Mouse (Mus musculus): Measurements from ENCODE around the gene Prap1.
A peak's percentile ranks its signal among the peaks of the same experiment; 100 is the strongest.

The Prap1 gene

DNA sequence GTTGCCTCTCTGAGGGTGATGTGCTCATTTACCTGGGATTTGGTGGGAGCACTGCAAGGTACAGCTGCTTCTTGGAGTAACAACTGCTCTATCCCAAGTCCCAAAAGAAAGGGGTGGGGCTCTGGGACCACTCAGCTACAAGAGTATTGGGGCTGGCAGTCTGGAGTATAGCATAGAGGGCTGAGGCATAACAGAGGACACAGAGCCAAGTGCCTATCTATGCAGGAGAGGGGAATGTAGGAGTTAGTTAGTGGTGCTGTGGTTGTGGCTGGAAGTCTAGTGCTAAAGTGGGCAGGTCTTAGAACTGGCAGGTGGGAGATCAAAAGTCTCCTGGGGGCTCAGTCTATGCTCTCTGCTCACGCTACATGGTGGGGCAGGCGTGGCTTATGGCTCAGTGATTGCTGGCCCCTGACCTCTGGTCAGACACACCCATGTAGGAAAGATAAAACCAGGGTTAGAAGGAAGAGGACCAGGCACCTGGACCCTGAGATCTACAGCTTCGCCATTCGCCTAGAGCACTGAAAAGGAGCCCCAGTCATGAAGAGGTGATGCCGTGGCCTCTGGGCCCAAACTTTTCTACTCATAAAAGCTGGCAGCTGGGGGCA lies at the start of gene Prap1:
TSS of gene Prap1 (plus strand) at position 472 of the 605 bp plus-strand sequence.
- no peak for DNase-seq (ENCODE audit: low spot score)

DNA sequence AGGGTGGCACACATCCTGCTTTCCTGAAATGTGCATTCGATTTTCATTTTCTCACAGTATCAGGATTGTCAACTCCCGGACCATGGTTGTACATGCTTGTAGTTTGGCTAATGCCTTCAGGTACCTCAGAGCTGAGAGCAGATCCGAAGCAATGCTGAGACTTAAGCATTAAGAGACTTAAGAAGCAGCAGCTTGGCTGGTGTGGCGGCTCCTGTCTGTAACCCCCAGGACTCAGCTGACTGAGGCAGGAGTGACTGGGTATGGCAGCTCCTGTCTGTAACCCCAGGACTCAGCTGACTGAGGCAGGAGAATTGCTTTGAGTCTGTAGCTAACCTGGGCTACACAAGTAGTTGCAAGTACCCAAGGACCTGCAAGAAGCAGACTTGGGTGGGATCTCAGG lies 47.6 kb upstream of the Prap1 start:
- no peak for DNase-seq (ENCODE audit: low spot score)

DNA sequence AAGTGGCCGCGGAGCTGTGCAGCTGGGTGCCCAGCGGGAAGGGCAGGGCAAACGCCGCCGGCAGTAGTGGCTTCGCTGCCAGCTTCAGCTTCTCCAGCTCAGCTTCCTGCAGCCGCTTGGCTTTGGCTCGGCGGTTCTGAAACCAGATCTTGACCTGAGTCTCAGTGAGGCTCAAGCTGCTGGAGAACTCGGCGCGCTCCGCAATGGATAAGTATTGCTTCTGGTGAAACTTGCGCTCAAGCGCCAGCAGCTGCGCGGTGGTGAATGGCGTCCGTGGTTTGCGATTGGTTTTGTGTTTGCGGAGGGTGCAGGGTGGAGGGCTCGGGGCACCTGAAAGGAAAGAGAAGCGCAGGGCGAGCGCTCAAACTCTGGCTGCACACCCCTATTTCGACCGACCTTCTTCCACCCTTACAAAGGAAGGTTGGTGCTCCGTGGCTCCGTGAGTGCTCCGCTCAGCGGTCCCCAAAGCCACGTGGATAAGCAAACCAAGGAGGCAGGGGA lies 45.3 kb upstream of the Prap1 start:
- DNase-seq (ENCODE audit: low spot score), result no peak

DNA sequence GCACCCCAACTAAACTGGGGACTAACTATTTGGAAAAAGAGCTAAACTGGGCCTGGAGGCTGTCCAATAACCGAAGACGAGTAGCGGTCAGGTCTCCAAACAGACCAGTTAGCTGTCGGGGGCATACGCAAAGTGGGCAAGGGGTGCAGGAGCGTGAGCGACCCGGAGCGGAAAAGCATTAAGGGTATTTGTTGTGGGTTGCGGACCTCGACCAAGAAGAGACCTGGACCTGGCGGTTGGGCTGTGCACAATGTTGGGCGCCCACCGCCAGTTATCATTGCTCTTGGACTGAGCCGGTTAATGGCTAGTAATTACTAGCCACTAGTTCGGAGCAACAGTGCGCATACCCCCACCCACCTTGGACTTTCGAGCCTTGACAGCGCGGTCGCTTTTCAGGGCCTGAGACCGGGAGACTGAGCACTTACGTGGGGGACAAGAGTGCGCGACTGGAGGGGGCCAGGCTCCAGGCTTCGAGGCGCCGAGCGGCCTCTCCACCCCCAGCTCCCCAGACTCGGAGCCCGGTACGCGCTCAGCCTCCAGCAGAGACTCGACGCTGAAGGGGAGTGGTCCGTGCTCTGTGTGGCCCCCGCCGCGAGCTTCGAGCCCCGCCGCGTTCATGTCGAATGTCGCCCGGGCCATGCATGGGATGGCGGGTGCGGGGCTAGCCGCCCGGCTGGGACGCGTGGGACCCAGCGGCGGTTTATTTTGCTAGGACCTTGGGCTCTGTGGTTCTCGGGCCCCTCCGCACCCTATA lies 44.7 kb upstream of the Prap1 start, which contains the start of gene Msx3:
TSS of gene Msx3 (minus strand) at position 729 of the 754 bp plus-strand sequence.
- DNase-seq (ENCODE audit: low spot score), result no peak

DNA sequence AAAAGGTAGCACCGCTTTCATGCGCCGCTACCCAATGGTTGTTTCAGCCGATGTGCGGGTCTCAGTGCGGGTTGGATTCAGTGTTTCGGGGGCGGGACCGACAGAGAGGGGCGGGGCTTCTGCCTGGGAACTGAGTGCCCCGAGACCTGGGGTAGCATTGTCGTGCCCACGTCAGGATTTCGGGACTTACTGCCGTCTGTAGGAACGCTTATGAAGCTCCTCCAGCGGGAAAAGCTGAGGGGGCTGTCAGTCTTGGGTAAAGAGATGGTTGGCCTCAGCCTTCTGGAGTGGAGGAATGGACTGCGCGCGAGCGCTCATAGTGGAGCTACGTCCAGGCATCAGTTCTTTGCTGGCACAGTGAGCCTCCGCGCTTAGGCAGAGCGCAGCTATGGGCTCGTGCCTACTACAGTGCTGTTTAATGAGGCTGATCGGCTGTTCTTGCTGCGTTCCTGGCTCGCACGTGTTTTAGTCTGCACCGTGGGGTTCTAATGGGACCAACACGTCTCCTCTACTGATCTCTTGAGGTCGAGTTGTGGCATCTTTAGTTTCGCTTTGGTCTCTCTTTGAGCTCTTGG lies 44.0 kb upstream of the Prap1 start:
- no peak for DNase-seq (ENCODE audit: low spot score)

DNA sequence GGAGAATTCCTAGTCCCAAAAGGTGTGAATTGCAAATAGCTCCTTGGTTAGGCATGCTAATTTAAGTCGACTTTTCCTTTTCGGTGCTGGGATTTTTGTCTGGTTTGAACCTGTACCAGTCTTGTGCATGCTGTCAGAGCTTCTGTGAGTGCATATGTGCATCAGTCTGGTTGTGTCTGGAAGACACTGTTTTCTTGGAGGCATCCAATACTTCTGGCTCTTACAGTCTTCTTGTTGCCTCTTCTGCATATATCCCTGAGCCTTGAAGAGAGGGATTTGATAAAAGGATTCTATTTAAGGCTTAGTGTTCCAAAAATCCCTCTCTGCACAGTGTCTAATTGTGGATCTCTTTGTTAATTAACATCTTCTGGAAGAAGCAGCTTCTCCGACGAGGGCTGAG lies 39.1 kb upstream of the Prap1 start:
- no peak for DNase-seq (ENCODE audit: low spot score)

DNA sequence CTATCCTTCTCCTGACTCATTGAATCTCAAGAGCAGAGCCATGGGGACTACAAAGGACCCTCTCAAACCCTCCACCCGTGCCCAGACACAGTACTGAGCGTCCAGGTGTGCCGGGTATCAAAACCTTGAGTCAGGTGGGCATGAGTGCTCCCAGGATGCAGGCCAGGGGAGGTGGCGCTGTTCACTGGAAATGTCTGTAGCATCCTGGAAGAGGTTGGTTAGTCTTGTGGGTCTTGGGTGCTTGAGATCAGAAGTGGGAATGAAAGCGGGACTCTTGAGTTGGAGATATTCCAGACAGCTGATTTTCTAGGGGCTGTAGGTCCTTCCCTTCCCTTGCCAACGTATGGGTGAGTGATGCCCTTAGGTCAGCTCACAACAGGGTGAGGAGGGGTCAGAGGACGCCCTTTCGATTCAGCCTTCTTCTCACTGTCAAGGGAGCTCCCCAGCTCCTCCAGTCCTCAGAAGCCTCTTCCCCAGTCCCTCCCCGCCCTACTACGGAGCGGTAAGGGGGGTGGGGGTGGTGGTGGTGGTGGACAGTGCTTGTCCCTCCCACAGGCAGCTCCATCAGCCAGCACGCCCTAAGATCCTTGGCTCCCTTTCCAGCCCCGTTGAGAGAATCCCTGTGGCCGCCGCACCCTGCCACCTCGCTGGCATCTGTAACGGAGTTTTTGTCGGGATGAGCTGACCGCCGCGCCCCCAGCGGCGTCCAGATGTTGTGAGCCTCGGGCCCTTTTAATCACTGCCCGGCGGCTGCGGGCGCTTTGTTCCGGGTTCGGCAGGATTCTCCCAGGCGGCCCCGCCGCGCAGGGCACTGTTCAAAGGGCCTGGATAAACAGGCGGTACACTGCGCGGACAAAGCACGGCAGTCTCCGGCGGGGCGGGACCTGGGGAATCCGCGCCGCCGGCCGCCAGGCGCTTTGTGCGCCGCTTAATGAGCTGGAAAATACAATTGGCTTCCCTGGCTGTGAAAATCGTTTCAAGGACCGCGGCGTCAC lies 35.5 kb upstream of the Prap1 start:
- peak; percentile 27 for DNase-seq (ENCODE audit: low spot score)

DNA sequence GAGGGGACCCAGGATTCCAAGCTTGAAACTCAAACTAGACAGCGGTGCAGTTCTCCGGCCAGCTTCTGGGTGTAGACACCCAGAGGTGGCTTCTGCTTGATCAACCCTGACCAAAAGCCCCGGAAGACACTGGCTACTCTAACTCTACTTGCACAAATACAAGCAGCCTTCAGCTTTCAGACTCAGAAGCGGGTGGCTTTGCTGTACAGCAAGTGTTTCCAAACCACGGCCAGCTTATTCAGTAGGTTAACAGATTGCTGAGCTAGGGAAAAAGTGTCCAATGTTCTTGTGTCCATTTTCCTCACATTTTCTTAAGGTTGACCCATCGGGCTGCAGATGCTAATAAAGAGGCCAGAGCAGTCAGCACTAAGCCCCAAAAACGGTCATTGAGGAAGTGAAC lies 34.7 kb upstream of the Prap1 start:
- DNase-seq (ENCODE audit: low spot score), result no peak

DNA sequence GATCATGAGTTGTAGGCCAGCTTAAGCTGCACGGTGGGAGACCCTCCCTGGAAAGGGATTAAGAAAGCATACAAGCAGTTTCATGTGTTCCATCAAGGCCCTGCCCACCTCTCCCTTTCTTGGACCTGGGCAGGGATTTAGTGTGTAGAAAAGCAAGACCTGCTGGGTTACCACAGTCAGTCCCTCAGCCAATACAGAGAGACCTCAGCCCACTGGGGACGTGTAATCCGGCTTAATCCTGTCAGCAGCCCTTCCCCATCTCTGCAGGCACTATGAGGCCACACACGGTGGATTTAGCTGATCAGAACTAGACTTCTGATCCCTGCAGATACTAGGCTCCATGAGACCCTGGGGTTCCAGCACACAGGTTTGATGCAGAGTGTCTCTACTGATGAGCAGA lies 33.6 kb upstream of the Prap1 start:
- no peak for DNase-seq (ENCODE audit: low spot score)

DNA sequence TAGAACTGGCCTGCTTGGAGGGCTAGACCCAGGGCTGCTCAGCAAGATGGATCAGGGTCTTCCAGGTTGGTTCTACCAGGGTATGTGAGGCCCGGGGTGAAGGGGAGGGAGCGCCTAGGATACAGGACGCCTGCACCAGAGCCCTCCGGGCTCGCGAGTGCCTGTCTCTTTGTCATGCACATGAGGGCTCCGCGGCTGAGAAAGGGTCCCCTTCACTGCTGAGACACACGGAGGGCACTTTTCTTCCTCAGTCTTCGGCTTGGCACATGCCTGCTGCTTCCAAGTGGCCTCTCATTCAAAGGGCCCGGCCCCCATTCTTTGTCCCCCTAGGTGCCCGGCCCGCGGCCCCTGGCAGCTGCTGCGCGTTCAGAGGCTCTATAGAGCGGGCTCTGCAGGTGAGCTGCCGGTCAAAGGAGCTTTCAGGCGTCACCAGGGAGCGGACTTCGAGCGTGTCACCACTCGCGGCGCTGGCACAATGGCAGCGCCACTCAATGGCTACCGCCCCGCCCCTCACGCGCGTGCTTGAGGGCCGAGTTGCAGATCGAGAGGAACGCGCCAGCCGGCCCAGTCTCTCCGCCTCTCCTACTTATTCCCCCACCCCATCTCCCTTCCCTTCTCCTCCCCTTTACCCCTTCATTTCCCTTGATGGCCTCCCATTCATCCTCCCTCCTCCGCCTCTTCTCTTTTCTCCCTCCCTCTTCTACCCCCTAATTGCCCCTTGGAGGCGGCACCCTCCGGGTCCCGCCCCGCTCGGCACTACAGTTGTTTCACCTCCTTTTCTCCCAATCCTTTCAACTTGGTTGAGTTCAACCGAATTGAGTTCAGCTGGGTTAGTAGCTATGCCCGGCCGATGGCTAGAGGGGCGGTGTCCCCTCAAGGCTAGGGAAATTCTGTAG lies 32.0 kb upstream of the Prap1 start:
- peak; percentile 70 for DNase-seq (ENCODE audit: low spot score)

DNA sequence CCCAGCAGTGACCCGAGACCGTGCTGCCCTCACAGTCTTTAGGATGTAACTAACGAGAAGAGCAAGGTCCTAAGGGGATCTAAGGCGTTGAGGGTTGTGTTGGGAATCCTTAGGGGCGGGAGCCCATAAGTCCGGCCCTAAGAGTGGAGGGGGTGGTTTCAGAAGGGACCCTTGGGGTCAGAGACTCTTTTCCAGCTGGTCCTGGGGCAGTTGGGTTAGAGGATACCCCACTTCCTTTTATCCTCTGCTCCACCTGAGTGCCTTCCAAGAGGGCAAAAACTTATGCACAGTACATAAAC lies 31.4 kb upstream of the Prap1 start:
- DNase-seq (ENCODE audit: low spot score), result no peak

DNA sequence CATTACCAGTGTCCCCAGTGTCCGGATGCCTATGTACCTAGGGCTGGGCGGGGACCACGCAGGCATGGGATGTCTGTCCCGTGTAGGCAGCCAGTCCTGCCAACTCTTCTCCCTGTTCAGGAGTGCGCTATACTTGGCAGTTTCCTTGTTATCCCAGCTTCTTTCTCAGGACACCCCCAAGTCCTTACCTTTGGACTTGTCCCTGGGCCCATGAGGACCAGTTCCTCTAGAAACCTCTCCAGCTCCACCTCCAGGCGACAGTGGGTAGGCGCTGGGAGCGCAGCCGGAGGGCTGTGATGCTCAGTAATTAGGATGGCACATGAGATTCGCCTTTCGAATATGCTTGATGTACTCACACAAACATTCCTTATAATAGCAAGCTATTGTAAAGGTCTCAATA lies 30.9 kb upstream of the Prap1 start:
- DNase-seq (ENCODE audit: low spot score), result peak; percentile 37

DNA sequence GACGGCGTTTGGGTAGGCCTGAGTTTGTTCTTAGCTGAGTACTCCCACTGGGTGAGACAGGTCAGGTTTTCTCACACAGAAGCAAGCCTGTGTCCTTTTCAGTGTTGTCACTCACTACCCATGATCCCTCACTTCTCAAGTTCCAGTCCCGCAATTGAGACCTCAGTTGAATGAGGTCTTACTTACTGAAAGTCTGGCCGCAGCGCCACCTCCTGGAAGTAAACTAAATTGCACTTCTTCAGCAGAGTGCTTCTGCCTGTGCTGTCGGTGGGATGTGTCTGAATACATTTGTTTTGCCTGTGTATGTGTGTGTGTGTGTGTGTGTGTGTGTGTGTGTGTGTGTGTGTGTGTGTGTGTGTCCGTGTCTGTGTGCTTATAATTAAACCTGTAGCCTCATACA lies 30.1 kb upstream of the Prap1 start:
- DNase-seq (ENCODE audit: low spot score), result peak; percentile 75

DNA sequence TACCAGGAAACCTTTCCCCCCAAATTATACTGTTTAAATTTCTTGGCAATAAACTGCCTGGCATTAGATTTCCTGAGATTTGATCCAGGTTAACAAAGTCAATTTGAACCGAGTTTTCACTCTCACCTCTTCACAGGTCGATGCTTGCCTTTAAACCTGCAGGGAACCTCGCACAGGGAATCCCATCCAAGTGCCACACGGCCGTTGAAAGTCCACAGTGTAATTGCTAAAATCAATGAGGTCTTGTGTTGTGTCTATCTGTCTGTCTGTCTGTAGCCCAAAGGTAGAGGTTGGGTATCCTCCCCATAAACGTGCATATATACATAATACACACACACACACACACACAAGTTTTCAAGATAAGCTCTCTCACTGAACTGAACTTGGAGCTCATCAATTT lies 25.8 kb upstream of the Prap1 start:
- DNase-seq (ENCODE audit: low spot score), result no peak

DNA sequence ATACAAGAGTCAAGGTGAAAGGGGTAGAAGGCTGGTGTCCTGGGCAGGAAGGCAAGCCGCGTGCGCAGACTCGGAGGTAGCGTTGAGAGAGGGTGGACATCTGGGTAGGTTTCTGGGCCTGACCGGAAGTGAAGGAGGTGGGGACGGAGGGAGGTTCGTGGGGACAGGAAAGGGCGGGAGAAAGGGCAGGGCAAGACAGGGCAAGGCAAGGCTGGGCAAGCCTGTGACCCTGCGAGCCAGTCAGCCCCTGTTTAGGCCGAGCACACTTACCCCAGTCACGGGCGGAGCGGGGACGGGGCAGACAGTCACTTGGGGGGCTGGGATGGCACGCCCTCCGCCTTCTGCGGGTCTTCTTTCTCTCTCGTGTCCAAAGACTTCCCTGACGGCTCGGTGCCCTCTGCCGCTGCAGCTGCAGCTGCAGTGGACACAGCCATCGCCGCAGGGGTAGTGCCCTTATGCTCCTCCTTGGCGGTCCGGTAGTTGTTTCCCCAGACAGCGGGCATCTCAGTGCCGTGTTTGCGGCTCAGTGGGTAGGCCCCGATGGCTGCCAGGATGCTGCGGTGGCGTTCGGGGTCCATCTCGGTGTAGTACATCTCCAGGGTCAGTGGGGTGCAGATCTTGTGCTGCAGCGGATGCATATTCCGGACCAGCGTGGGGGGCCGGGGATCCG lies 23.0 kb upstream of the Prap1 start:
- DNase-seq (ENCODE audit: low spot score), result no peak

DNA sequence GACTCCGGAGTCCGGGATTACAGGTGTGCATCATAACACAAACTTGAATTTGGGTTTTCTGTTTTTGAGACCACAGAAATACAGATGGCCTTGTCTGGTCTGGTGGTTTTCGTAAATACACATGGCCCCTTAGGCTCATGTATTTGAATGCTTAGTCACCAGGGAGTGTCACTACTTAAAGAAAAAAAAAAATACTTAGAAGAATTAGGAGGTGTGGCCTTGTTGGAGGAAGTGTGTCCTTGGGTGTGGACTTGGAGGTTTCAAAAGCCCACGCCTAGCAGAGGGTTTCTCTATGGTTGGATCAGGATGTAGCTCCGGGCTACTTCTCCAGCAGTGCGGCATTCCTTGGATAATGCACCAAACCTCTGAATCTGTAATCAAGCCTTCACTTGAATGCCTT lies 15.5 kb upstream of the Prap1 start:
- DNase-seq (ENCODE audit: low spot score), result no peak

DNA sequence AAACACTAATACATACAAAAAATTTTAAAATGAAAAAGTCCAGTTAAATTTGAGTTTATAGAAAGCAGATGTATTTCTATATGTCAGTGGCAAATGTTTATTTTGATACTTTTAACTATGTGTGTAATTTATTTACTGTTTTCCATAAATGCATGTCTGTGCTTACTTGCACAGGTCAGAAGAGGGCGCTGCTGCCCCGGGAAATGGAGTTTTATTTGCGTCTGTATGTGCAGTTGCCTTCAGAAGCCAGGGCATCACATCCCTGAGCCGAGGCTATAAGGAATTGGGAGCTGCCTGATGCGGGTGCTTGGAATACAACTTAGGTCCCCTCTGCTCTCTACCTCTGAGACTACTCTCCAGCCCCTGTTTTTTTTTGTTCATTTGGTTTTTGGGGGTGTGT lies 14.5 kb upstream of the Prap1 start:
- DNase-seq (ENCODE audit: low spot score), result peak; percentile 71

DNA sequence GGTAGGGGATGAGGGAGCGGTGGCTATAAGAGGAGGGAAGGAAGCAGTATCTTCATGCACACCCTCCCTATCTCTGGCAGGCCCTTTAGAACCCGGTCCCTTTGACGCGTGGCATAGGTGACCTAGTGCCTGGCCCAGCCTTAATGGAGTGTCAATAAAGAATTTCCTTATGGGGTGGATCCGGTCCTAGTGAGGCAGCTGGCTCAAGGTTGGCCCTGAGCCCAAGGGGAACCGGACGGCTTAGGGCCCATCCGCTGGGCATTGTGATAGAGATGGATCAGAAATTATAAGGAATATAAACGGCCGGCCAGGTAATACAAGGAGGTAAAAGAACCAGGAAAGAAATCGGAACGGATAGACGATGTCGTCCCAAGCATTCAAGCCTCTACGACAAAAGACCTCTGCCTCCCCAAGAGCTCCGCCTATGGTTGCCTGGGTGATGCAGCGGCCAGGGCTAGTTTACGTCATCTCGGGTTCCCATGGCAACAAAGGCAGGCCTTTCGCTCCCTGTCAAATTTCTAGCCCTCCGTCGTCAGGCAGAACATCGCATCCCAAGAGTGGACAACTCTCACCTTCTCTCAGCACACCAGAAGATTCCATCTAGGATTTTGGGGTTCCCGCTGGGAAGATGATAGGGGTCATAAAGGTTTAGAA lies 12.6 kb upstream of the Prap1 start:
- peak; percentile 71 for DNase-seq (ENCODE audit: low spot score)

DNA sequence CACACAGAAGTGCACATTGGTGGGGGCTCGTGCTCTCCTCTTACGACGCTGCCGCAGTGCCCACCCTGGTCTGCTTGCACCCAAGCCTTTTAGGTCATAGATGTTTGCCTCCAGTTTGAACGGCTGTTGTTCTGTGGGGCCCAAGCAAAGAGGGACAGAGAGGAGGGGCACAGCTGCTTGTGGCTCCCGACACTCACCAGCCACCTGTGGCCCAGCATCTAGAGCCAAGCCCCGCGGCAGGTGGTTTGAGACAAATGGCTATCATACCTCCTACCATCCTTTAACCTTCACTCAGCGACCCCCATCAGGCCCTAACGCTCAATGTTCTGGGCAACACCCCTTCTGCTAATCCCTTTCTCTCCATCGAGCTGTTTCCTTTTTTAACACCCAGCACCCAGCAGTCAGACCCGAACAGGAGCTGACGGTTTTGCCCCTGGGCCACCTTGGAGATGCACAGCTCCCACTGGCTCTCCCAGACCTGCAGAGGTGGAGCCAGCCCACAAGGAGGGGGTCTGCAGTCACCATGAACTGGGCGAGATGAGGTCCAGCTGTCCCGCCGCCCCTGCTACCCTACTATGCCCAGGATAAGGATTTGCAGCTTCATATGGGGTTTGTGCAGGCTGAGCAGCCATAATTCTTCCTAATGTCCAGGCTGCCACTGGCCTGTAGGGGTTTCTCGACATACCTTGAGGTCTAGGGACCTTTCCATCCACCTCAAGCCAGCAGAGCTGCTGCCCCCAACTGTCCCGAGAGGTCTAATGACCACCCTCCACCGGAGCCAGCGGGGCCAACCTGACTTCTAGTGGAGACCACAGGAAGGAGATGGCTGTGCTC lies 11.6 kb upstream of the Prap1 start:
- no peak for DNase-seq (ENCODE audit: low spot score)
